Mouse (Mus musculus): ENCODE results near the gene Fam173a.
"Not testable (repeated sequence)": the region's sequence is repeated elsewhere in the genome, so short reads cannot be mapped to it uniquely, and the experiment has no call there.

Gene Fam173a

DNA sequence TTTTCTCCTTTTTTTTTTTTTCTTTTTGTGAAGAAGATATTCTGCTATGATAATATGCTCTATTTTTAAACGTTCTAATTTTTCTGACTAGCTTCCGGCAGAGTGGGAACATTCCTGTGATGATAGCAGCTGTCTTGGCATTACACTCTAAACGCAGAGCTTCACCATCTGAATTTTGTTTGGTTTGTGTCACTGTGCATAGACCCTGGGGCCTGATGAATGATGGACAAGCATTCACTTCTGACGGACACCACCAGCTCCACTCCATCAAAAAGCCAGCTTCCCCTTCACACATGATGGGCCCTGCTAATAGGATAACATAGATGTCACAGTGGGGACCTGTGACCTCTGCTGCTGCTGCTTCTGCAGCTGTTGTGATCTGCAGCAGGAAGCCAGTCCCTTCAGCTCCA lies 31.1 kb downstream of the Fam173a start:
- DNase-seq (ENCODE audit: low read depth, low spot score), result no peak

- no peak for DNase-seq (ENCODE audit: low read depth, low spot score)
Observed at GRCm38 (mm10) chr17:25760148-25760547, 32.6 kb downstream of the Fam173a start.

DNA sequence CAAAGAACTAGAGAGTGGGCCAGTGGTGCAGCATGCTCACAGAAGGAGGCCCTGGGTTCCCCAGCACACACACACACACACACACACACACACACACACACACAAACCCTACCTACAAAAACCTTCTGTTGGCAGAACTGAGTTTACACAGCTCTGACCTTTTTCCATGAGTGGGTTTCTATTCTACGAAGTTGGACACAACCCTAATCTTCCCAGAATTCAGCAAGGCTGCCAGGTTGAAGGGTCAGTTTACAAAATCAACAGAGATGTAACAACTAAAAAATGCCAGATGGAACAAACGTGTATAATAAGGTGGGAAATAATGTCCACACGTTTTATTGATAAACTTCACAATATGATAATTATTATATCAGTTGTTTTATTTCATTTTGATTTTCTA lies 35.0 kb downstream of the Fam173a start:
- DNase-seq (ENCODE audit: low read depth, low spot score), result no peak

DNA sequence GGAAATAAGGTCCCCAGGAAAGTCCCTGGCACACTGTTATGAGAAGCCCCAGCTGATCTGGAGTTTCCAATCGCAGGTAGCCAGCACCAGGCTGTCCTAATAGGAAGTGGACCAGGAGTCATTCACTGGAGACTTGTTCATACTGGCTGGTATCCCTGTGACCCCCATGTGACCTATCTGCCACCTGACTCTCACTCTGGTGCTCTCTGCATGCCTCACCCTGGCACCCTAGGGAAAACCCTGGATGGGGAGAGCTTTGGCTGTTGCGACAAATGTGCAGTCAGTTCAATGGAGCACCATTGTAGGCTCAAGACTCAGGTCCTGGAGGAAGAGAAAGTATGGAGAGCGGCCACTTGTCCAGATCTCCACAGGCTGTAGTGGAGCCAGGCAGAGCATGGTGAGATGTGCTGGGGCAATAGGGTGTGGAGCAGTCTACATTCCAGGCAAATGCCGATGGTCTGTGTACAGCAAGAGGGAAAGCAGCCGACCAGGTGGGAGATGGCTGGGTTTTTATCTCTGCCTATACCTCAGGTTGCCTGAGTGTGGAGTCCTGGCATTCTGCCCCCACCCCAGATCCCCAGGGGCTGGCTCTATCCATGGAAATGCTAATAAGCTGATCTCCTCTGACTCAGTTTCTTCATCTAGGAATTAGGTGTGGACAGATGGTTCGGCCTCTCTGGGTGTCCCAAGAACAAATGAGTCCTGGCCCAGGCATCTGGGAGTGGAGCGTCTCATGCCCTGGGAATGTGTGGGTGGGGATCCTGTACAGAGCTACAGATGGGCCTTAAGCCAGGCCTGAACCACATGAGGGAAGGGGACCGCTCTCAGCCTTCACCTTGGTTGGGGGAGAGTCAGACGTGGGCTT lies 36.1 kb downstream of the Fam173a start:
- DNase-seq (ENCODE audit: low read depth, low spot score), result no peak

GRCm38 (mm10) chr17:25755627-25756377 lies 36.9 kb downstream of the Fam173a start:
- no peak for DNase-seq (ENCODE audit: low read depth, low spot score)

DNA sequence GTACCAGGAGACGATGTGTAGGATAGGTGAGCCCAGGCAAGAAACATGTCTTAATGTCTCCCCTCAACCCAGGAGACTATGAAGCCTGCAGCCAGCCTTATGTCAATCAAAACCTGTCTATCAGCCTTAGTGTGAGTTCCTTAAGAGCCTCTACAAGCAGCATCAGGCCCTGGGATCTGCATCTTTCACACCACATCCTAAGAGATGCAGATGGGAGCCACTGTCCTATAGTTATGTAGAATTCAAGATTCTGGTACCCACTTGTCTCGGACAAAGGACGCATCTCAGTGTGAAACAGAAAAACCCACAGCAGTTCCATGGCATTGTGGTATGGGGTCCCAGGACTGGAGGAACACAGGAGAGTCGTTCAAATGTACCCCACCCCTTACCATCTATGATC lies 37.6 kb downstream of the Fam173a start:
- no peak for DNase-seq (ENCODE audit: low read depth, low spot score)

DNA sequence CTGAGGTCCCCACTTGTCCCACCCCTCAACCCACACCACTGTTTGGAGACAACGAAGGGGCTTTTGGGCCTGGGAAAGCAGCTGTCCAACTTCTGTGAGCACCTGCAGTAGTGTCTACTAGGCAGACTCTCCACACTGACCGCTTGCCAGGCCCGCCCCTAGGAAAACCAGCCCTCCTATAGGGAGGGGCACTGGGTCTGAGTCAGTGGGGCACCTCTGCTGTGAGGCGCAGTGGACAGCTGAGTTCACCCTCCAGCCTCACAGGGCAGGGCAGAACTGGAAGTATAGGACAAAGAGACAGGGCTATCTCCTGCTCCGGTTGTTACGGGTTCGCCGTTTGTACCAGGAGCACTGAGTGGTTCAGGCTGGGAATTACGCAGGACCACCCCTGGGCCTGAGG lies 38.5 kb downstream of the Fam173a start, which contains the start of gene Msln:
Gene Msln (minus strand): TSS at position 138 of the 400 bp plus-strand sequence.
- no peak for DNase-seq (ENCODE audit: low read depth, low spot score)

DNA sequence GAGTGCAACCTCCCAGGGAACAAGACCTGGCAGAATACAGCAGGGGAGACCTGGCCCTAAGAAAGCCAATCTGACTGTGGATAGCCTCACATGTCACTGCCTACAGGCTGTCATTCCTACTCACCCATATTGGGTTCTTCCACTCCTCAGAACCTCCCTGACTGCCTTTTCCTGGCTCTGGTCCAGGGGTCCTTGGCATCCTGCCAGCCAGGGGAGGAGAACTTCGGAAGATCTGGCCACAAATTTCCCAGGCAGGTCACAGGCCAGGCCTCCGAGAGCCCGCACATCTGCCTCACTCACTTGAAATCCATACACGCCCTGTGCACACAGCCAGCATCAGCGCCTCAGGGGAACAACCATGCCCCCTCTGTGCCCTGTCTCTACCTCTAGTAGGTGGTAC lies 41.3 kb downstream of the Fam173a start:
- DNase-seq (ENCODE audit: low read depth, low spot score), result no peak

DNA sequence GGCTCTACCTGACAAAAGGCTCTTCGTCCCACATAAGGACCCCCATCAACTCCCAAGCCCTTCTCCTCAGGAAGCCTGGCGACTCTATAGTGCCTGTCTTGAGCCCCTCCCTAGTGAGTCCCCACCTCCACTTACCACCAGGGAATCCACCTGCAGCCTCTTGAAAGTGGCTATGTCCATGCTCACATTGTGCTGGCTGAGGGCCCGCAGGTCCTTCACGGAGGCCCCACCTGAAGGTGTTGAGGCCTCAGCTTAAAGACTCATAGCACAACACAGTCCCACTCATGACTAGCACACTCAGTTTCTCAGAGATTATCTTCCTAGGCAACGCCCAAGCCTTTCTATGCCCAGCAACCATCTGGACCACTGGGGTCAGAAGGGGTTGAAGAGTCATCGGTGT lies 43.4 kb downstream of the Fam173a start:
- DNase-seq (ENCODE audit: low read depth, low spot score), result no peak

GRCm38 (mm10) chr17:25748238-25748637 lies 44.5 kb downstream of the Fam173a start:
- DNase-seq (ENCODE audit: low read depth, low spot score), result no peak

- no peak for DNase-seq (ENCODE audit: low read depth, low spot score)
Observed at GRCm38 (mm10) chr17:25744311-25744710, 48.4 kb downstream of the Fam173a start.

- no peak for DNase-seq (ENCODE audit: low read depth, low spot score)
Observed at GRCm38 (mm10) chr17:25743831-25744230, 48.9 kb downstream of the Fam173a start.

DNA sequence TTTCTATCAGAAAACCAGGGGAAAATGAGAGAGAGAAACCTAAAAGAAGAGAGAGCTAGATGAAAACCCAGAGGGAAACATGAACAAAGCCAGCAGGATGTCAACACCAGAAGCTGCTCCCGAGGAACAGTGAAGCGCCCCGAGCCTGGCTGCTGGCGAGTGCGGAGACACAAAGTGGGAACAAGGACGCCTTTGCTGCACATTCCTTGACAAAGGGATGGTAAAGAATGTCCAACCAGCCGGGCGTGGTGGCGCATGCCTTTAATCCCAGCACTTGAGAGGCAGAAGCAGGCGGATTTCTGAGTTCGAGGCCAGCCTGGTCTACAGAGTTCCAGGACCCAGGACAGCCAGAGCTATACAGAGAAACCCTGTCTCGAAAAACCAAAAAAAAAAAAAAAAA lies 51.2 kb downstream of the Fam173a start:
- DNase-seq (ENCODE audit: low read depth, low spot score), result not testable (repeated sequence)
